Mouse (Mus musculus): ENCODE results near the gene Sccpdh. TPM values are rescaled to one million over a fixed set of nuclear protein-coding genes. Genes with fewer than 3 reads are reported as not detected.

Gene Sccpdh
- polyA plus RNA-seq (2012; rRNA removed): 3.5 TPM in 2 replicates

GRCm38 (mm10) chr1:179668013-179668805 is at the start of gene Sccpdh:
Gene Sccpdh (plus strand): TSS chr1:179668210.

Other genes with a start within 250 kb of the Sccpdh start
- gene Smyd3, start 150.2 kb upstream of the Sccpdh start, polyA plus RNA-seq (2012; rRNA removed): 2.2 and 2.8 TPM in 2 replicates
- gene Tfb2m, start 121.9 kb upstream of the Sccpdh start, polyA plus RNA-seq (2012; rRNA removed): 5.6 and 6.9 TPM in 2 replicates
- 20.8 and 21.3 TPM in 2 replicates for gene Cnst, start 121.8 kb upstream of the Sccpdh start, polyA plus RNA-seq (2012; rRNA removed)
- not detected in 2 replicates for gene Kif28, start 77.1 kb downstream of the Sccpdh start, polyA plus RNA-seq (2012; rRNA removed)
- not detected in 2 replicates for gene Gm10518, start 135.2 kb downstream of the Sccpdh start, polyA plus RNA-seq (2012; rRNA removed)
- gene Ahctf1, start 135.5 kb downstream of the Sccpdh start, polyA plus RNA-seq (2012; rRNA removed): 3.3 and 3.7 TPM in 2 replicates

Measured in colon, adult 2 months (tissue).